Mouse (Mus musculus): ENCODE data around the gene Vmn2r61. TPM values are rescaled to one million over a fixed set of nuclear protein-coding genes. Genes with fewer than 3 reads are reported as not detected.

Gene Vmn2r61
- not detected for total RNA-seq (2021)
- long read RNA-seq, experiment 1 = 0 reads
- long read RNA-seq, experiment 2 = 0 reads

- no peak for DNase-seq (ENCODE audit: low spot score in 2 of 2)
Observed at GRCm38 (mm10) chr7:42259753-42260152, at the start of gene Vmn2r61. TSS of gene Vmn2r61 (plus strand) at chr7:42260053.

Other genes with a start within 250 kb of the Vmn2r61 start
- gene Vmn2r59, start 201.0 kb upstream of the Vmn2r61 start, total RNA-seq (2021) = not detected
- gene Vmn2r60, start 152.3 kb upstream of the Vmn2r61 start, total RNA-seq (2021) = under 1 TPM; 0.05 to 0.07 TPM
- not detected for gene 4933421I07Rik, start 188.1 kb downstream of the Vmn2r61 start, total RNA-seq (2021)
- gene Zfp141, start 245.7 kb downstream of the Vmn2r61 start, total RNA-seq (2021) = 10 to 100 TPM; 17.4 to 17.9 TPM